Mouse (Mus musculus): ENCODE results near the gene Sez6l. TPM values are rescaled to one million over a fixed set of nuclear protein-coding genes. Genes with fewer than 3 reads are reported as not detected.

Gene Sez6l
- polyA plus RNA-seq, 1 experiment from 2014 or later, result 0.10 TPM

DNA sequence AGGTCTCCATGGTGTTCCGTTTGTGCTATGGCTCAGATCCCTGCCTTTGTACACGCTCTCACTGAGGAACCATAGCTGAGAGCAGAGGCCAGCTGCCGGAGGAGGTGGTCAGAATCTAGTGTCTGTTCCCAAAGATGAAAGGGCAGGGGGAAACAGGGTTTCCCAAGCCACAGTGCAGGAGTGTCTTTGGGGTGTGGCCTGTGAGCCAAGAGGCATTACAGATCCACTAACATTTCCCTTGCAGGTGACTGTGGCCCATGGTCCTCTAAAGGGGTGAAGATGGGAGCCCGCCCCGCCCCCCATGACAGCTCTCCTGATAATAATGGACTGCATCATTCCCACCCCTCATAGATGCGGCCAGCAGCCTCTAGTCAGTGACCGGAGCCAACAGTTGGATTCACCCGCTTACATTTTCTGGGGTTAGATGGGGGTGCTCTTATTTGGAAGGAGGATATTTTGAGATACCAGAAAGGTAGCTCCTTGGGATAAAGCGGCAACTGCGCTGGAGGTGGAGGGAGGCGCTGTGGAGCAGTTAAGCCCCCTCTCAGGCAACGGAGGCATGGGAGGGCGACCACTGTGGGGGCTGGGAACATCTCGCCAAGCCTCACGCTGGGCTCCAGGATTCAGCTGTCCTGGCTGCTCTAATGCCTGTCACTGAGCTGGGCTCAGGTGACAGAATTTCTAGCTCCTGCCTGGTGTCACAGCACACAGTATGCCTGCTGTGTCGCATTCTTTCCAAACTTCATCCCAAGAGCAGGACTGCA, 43.5 kb downstream of the Sez6l start:
- Histone ChIP-seq H3K4me2 (no peak overlapping the region), H3K27me3 (ENCODE audit: control insufficient read depth, insufficient read depth, low read length) (peaks cover 25% of the 10 kb centered on the region), H3K4me3 (ENCODE audit: low read depth, low read length) (no peak overlapping the region), H3K27ac (ENCODE audit: low read depth, low read length) (no peak overlapping the region), H3K9me3 (replicated peaks; ENCODE audit: control insufficient read depth, low read length) (0 out of 2 replicates have a peak, but pooled peaks cover 4% of the 10 kb centered on the region), H3K4me1 (ENCODE audit: control insufficient read depth, insufficient read depth, low read length) (no peaks in the 10 kb centered on the region; the same call in 1 of the 2 replicates), H3K36me3 (ENCODE audit: control insufficient read depth, insufficient read depth, low read length) (no peaks in the 10 kb centered on the region), H3K9ac (ENCODE audit: low read depth, low read length) (no peak overlapping the region)
- no peak for ATAC-seq (replicated peaks; ENCODE audit: insufficient number of reproducible peaks, low FRiP score, low TSS enrichment)
- 40% methylated on average over 16 of the region's 16 CpGs for WGBS (ENCODE audit: insufficient replicate concordance)

DNA sequence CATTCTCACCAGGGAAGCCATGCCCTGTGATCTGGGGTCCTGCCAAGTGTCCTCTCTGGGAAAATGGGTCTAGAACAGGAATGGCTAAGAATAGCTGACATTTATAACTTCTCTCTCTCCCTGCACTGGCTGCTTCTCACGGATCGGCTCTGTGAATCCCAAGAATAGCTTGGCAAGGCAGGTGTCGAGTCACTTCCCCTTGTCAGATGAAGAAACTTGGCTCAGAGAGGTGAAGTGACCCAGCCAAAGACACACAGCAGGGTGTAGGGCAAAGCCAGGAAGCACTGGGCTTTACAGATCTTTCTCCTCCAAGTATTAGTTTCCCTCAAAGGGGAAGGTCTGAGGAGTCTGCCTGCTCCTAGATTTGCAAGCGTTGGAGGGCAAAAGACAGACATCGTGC, 44.1 kb downstream of the Sez6l start:
- Histone ChIP-seq H3K36me3 (ENCODE audit: control insufficient read depth, insufficient read depth, low read length) (no peaks in the 10 kb centered on the region), H3K9me3 (replicated peaks; ENCODE audit: control insufficient read depth, low read length) (0 out of 2 replicates have a peak, but pooled peaks cover 4% of the 10 kb centered on the region), H3K27me3 (ENCODE audit: control insufficient read depth, insufficient read depth, low read length) (peaks cover 25% of the 10 kb centered on the region), H3K4me3 (ENCODE audit: low read depth, low read length) (no peak overlapping the region), H3K27ac (ENCODE audit: low read depth, low read length) (no peak overlapping the region), H3K4me2 (no peak overlapping the region), H3K9ac (ENCODE audit: low read depth, low read length) (no peak overlapping the region), H3K4me1 (ENCODE audit: control insufficient read depth, insufficient read depth, low read length) (no peaks in the 10 kb centered on the region; the same call in 1 of the 2 replicates)
- WGBS (ENCODE audit: insufficient replicate concordance), result 68% methylated on average over 5 of the region's 5 CpGs
- ATAC-seq (replicated peaks; ENCODE audit: insufficient number of reproducible peaks, low FRiP score, low TSS enrichment), result no peak

DNA sequence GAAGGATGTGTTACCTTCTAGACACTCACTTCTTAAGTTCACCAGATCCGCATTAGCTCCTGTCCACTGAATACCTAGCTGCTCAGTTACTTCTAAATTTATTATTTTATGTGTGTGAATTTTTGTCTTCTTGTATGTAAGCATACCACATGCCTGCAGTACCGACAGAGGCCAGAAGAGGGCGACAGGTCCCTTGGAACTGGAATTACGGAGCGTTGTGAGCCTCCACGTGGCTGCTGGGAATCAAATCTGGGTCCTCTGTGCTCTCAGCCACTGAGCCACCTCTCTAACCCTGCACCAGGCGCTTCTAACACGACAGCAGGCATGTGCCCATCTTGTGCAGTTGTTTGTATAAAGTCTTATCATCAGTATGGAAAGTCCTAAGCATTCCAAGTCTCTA, 44.8 kb downstream of the Sez6l start:
- ATAC-seq (replicated peaks; ENCODE audit: insufficient number of reproducible peaks, low FRiP score, low TSS enrichment), result no peak
- H3K4me2 ChIP-seq, result no peak overlapping the region
- peaks cover 25% of the 10 kb centered on the region for H3K27me3 ChIP-seq (ENCODE audit: control insufficient read depth, insufficient read depth, low read length)
- no peak overlapping the region for H3K9ac ChIP-seq (ENCODE audit: low read depth, low read length)
- 57% methylated on average over 8 of the region's 8 CpGs for WGBS (ENCODE audit: insufficient replicate concordance)
- H3K4me1 ChIP-seq (ENCODE audit: control insufficient read depth, insufficient read depth, low read length), result no peaks in the 10 kb centered on the region; the same call in 1 of the 2 replicates
- H3K36me3 ChIP-seq (ENCODE audit: control insufficient read depth, insufficient read depth, low read length), result no peaks in the 10 kb centered on the region
- H3K4me3 ChIP-seq (ENCODE audit: low read depth, low read length), result no peak overlapping the region
- H3K27ac ChIP-seq (ENCODE audit: low read depth, low read length), result no peak overlapping the region
- 0 out of 2 replicates have a peak, but pooled peaks cover 4% of the 10 kb centered on the region for H3K9me3 ChIP-seq (replicated peaks; ENCODE audit: control insufficient read depth, low read length)

DNA sequence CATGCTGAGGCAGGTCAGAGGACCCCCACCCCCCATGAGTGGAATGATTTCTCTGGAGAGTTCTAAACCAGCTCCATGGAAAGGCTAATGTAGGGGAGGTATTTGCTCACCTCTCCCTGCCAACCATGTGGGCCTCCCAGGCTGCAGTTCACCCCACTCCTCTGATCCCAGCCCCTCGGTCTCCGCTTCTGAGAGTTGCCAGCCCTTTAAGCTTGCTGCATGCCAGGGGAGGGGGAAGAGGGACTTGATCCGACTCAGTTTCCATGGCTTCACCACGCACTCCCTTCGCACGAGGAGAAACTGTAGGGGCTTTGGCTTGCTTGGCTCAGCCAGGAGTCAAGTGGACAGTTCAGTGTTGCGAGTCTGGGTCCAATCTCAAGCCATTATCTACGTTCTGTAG, 45.9 kb downstream of the Sez6l start:
- 65% methylated on average over 8 of the region's 8 CpGs for WGBS (ENCODE audit: insufficient replicate concordance)
- no peak overlapping the region for H3K27ac ChIP-seq (ENCODE audit: low read depth, low read length)
- H3K4me2 ChIP-seq, result no peak overlapping the region
- 0 out of 2 replicates have a peak, but pooled peaks cover 4% of the 10 kb centered on the region for H3K9me3 ChIP-seq (replicated peaks; ENCODE audit: control insufficient read depth, low read length)
- no peaks in the 10 kb centered on the region; the same call in 1 of the 2 replicates for H3K4me1 ChIP-seq (ENCODE audit: control insufficient read depth, insufficient read depth, low read length)
- no peak for ATAC-seq (replicated peaks; ENCODE audit: insufficient number of reproducible peaks, low FRiP score, low TSS enrichment)
- no peaks in the 10 kb centered on the region for H3K36me3 ChIP-seq (ENCODE audit: control insufficient read depth, insufficient read depth, low read length)
- peaks cover 23% of the 10 kb centered on the region for H3K27me3 ChIP-seq (ENCODE audit: control insufficient read depth, insufficient read depth, low read length)
- H3K4me3 ChIP-seq (ENCODE audit: low read depth, low read length), result no peak overlapping the region
- H3K9ac ChIP-seq (ENCODE audit: low read depth, low read length), result no peak overlapping the region

DNA sequence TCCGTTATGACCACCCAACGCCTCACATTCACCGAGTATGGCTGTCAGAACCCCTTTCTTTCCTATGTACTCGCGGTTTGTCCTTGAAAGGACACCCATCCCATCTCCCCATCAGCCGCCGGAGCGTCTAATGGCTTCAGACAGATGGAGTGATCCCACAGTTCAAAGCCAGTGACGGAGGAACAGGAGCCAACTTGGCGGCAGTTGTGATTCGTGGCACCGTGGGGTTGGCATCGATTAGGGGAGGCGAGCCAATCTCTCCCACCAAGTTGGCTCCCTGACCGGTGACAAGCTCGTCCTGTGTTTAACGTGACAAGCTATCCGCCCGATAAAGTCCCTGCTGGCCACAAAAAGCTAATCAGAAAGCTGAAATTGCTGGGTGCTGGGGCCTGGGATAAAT, 50.0 kb downstream of the Sez6l start:
- Histone ChIP-seq H3K36me3 (ENCODE audit: control insufficient read depth, insufficient read depth, low read length) (no peaks in the 10 kb centered on the region), H3K4me1 (ENCODE audit: control insufficient read depth, insufficient read depth, low read length) (peaks cover 8% of the 10 kb centered on the region), H3K9ac (ENCODE audit: low read depth, low read length) (no peak overlapping the region), H3K4me3 (ENCODE audit: low read depth, low read length) (no peak overlapping the region), H3K9me3 (replicated peaks; ENCODE audit: control insufficient read depth, low read length) (no peaks in the 10 kb centered on the region), H3K27ac (ENCODE audit: low read depth, low read length) (no peak overlapping the region), H3K27me3 (ENCODE audit: control insufficient read depth, insufficient read depth, low read length) (peaks cover 9% of the 10 kb centered on the region; the same call in 1 of the 2 replicates), H3K4me2 (no peak overlapping the region)
- ATAC-seq (replicated peaks; ENCODE audit: insufficient number of reproducible peaks, low FRiP score, low TSS enrichment), result no peak
- WGBS (ENCODE audit: insufficient replicate concordance), result 78% methylated on average over 19 of the region's 19 CpGs

DNA sequence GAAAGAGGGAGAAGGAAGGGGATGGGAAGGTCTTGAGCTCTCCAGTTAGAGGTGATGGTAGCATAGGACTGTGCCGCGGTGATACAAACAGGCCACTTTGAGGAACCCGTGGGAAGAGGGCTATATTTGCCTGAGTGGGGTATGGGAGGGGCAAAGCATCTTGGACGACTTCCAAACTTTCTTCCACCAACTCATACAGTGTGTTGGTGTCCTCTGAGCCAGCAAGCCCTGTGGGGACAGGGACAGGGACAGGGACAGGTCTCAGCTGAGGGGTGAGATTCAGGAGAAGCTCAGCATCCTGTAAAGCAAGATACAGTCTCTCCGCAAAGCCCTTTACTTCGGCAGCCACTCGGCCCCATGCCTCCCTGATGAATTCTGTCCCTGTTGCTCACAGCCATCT, 50.5 kb downstream of the Sez6l start:
- H3K27me3 ChIP-seq (ENCODE audit: control insufficient read depth, insufficient read depth, low read length), result peaks cover 11% of the 10 kb centered on the region; the same call in 1 of the 2 replicates
- H3K4me1 ChIP-seq (ENCODE audit: control insufficient read depth, insufficient read depth, low read length), result peaks cover 11% of the 10 kb centered on the region
- WGBS (ENCODE audit: insufficient replicate concordance), result 57% methylated on average over 7 of the region's 7 CpGs
- H3K9ac ChIP-seq (ENCODE audit: low read depth, low read length), result no peak overlapping the region
- H3K4me3 ChIP-seq (ENCODE audit: low read depth, low read length), result no peak overlapping the region
- no peak overlapping the region for H3K27ac ChIP-seq (ENCODE audit: low read depth, low read length)
- ATAC-seq (replicated peaks; ENCODE audit: insufficient number of reproducible peaks, low FRiP score, low TSS enrichment), result no peak
- no peak overlapping the region for H3K4me2 ChIP-seq
- H3K9me3 ChIP-seq (replicated peaks; ENCODE audit: control insufficient read depth, low read length), result no peaks in the 10 kb centered on the region
- no peaks in the 10 kb centered on the region for H3K36me3 ChIP-seq (ENCODE audit: control insufficient read depth, insufficient read depth, low read length)

DNA sequence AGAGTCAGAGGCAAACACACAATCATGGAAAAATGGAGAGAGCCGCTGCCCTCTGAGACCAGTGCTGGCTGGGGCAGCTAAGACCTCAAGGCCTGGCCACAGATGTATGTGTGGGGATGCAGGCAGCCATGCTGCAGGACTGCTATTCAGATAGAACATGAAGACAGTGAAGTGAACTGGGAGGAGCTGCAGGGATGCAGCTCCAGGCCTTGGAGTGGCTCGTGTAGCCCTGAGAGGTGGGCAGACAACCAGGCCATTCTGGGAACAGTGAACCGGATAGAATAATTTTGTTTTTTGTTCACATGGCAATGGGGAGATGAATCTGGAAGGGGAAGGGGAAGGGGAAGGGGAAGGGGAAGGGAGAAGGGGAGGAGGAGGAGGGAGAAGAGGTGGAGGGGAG, 51.0 kb downstream of the Sez6l start:
- Histone ChIP-seq H3K4me2 (no peak overlapping the region), H3K27me3 (ENCODE audit: control insufficient read depth, insufficient read depth, low read length) (peaks cover 13% of the 10 kb centered on the region; the same call in 1 of the 2 replicates), H3K9ac (ENCODE audit: low read depth, low read length) (no peak overlapping the region), H3K36me3 (ENCODE audit: control insufficient read depth, insufficient read depth, low read length) (no peaks in the 10 kb centered on the region), H3K9me3 (replicated peaks; ENCODE audit: control insufficient read depth, low read length) (no peaks in the 10 kb centered on the region), H3K4me1 (ENCODE audit: control insufficient read depth, insufficient read depth, low read length) (peaks cover 16% of the 10 kb centered on the region), H3K4me3 (ENCODE audit: low read depth, low read length) (no peak overlapping the region), H3K27ac (ENCODE audit: low read depth, low read length) (no peak overlapping the region)
- no peak for ATAC-seq (replicated peaks; ENCODE audit: insufficient number of reproducible peaks, low FRiP score, low TSS enrichment)
- WGBS (ENCODE audit: insufficient replicate concordance), result 75% methylated on average over 3 of the region's 3 CpGs

DNA sequence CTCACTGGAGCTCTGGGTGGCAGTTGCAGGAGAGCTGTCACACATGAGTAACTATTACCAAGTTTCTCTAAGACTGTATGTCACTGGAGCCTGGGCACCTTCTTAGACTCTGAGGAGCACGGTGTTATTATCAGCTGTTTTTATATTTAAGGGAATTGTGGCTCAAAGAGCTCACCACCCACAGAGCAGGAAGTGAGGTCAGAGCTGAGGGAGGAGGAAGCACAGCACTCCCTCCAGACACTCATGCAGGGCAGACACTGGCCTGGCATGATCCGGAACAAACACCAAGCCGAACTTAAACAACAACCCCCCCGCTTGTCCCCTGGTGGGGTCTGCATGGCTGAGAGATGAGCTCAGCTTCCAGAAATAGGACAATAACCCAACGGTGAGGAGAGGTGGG, 51.7 kb downstream of the Sez6l start:
- 36% methylated on average over 5 of the region's 5 CpGs for WGBS (ENCODE audit: insufficient replicate concordance)
- H3K27me3 ChIP-seq (ENCODE audit: control insufficient read depth, insufficient read depth, low read length), result peaks cover 13% of the 10 kb centered on the region; the same call in 1 of the 2 replicates
- H3K36me3 ChIP-seq (ENCODE audit: control insufficient read depth, insufficient read depth, low read length), result no peaks in the 10 kb centered on the region
- no peak overlapping the region for H3K9ac ChIP-seq (ENCODE audit: low read depth, low read length)
- no peak overlapping the region for H3K4me3 ChIP-seq (ENCODE audit: low read depth, low read length)
- H3K4me1 ChIP-seq (ENCODE audit: control insufficient read depth, insufficient read depth, low read length), result peaks cover 18% of the 10 kb centered on the region
- no peak overlapping the region; the same call in 1 of the 2 replicates for H3K27ac ChIP-seq (ENCODE audit: low read depth, low read length)
- no peak overlapping the region for H3K4me2 ChIP-seq
- no peaks in the 10 kb centered on the region for H3K9me3 ChIP-seq (replicated peaks; ENCODE audit: control insufficient read depth, low read length)
- no peak for ATAC-seq (replicated peaks; ENCODE audit: insufficient number of reproducible peaks, low FRiP score, low TSS enrichment)

DNA sequence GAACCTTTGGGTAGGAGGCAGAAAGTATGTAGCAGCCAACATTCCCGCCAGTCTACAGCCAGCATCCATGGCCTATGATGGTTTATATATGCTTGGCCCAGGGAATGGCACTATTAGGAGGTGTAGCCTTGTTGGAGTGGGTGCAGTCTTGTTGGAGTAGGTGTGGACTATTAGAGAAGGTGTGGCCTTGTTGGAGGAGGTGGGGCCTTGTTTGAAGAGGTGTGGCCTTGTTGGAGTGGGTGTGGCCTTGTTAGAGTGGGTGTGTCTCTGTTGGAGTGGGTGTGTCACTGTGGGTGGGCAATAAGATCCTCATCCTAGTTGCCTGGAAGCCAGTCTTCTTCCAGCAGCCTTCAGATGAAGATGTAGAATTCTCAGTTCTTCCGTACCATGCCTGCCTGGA, 53.2 kb downstream of the Sez6l start:
- Histone ChIP-seq H3K27ac (ENCODE audit: low read depth, low read length) (no peak overlapping the region), H3K9me3 (replicated peaks; ENCODE audit: control insufficient read depth, low read length) (no peaks in the 10 kb centered on the region), H3K27me3 (ENCODE audit: control insufficient read depth, insufficient read depth, low read length) (peaks cover 10% of the 10 kb centered on the region), H3K4me2 (no peak overlapping the region), H3K9ac (ENCODE audit: low read depth, low read length) (no peak overlapping the region), H3K4me1 (ENCODE audit: control insufficient read depth, insufficient read depth, low read length) (peaks cover 18% of the 10 kb centered on the region), H3K4me3 (ENCODE audit: low read depth, low read length) (no peak overlapping the region), H3K36me3 (ENCODE audit: control insufficient read depth, insufficient read depth, low read length) (no peaks in the 10 kb centered on the region)
- ATAC-seq (replicated peaks; ENCODE audit: insufficient number of reproducible peaks, low FRiP score, low TSS enrichment), result no peak
- 86% methylated on average over 2 of the region's 2 CpGs for WGBS (ENCODE audit: insufficient replicate concordance)
